Mouse (Mus musculus): Measurements from ENCODE around the gene Lat.
"Not testable (repeated sequence)": the region's sequence is repeated elsewhere in the genome, so short reads cannot be mapped to it uniquely, and the experiment has no call there.

Lat gene

DNA sequence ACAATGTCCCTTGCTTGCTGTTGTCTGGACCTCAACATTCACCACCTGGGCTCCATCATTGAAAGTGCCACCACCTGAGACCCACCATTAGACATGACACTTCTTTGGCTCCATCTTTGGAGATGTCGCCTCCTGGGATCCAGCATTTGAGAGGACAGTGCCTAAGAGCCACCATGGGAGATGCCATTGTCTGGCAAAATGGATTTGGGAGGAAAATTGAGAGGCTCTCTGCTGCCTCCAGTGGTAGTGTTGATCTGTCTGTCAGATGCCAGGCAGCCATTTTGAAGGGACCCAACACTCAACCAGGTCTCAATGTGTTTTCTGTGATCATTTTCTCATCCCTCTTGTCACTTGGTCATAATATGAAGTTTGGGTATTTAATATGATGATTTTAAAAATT is 33.8 kb downstream of the Lat start:
- DNase-seq (ENCODE audit: low read depth, low spot score): peak; percentile 57

DNA sequence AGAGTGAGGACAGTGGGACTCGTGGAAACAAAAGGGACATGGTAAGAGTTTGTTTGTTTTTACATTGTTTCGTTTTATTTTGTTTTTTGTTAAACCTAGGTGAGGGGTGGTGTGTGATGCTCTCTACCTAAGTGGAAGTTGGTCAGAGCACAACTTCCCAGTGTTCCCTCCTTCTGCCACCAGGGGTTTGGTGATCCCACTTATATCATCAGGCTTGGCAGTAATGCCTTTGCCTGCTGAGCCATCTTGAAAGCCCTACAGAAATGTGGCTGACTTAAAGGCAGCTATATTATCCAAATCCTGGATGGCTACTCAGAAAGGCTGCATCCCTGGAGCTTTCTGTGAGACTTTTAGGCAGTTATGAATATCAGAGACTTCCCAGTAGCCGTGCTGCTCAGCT is 36.7 kb downstream of the Lat start:
- no peak for DNase-seq (ENCODE audit: low read depth, low spot score)

- no peak for DNase-seq (ENCODE audit: low read depth, low spot score)
These were observed 38.7 kb downstream of the Lat start for GRCm38 (mm10) chr7:126330693-126331092.

DNA sequence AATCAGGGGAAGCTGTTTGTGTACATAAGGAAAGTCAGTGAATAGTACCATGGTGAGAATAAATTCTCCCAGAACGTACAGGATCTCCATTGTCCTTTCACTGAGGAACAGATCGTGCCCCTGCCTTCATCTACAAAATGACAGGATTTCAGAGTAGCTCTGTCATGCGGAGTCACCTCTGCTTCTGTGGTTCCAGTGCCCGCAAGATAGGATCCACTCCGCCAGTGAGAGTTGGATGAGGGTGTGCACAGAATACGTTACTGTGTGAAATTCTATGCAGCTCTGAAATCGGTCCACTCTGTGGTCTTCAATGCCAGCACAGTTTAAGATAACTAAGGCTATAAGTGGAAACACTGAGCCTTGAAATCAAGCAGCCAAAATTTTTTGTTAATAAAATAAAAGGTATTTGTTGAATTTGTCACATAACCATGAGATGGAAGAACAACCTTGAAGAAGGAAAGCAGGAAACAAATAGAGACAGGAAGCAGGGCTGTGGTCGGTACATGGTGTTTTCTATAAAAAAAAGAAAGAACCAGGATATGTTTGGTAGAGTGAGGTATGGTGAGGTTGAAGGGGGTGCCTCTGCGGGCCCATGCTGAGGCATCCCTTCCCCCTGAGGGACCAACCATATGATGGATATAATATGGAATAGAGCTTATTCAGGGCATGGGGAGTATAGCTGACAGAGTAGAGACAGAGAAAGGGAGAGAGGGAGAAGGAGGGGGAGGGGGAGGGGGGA is 39.3 kb downstream of the Lat start:
- peak; percentile 49 for DNase-seq (ENCODE audit: low read depth, low spot score)

GRCm38 (mm10) chr7:126328848-126329247 is 40.5 kb downstream of the Lat start:
- DNase-seq (ENCODE audit: low read depth, low spot score): not testable (repeated sequence)

DNA sequence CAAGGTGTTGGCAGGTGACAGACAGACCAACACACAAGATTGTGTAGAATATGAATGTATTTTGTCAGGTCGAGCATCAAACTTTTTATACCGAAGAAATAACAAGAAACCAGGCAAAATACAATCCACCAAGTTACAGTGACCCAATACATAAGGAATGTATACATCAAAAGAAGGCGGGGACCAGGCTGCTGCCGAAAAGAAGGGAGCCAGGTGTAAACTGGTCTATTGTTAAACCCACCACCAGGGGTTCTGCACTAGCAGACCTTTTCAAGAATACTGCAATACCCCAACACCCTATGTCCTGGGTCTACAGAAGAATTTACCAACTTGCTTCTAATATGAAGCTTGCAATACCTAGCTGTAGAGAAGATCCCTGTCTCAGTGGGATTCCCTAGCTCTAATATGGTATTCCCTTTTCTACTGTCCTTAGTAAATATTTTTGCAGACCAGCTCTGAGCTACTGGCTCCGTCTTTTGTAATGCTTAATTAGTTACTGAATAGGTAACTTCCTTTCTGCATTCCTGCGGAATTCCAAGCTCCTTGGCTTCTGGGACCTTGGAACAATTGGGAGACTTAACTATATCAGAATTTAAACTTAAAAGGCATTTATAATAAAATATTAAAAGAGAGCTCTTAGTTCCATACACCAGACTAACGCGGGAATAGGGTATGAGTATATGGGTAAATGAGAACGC is 43.6 kb downstream of the Lat start:
- DNase-seq (ENCODE audit: low read depth, low spot score): not testable (repeated sequence)

DNA sequence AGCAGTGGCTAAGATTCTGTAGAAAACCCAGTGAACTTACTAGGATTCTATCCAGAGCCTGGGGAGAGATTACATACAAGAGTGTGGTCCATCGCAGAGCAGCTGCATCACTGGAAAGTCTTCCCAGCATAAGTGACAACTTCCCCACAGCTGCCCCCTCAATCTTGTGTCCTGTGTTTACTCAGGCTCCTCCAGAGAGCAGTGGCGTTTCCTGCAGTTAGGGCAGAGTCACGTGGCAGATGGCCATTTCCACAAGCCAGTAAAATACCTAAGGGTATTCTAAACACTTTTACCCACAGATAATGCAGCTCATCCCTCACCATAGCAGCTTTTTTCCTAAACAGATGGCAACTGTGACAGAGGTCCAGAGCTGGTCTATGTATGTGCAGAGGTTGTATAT is 44.6 kb downstream of the Lat start:
- no peak for DNase-seq (ENCODE audit: low read depth, low spot score)

GRCm38 (mm10) chr7:126323729-126324128 is 45.6 kb downstream of the Lat start:
- peak; percentile 92 for DNase-seq (ENCODE audit: low read depth, low spot score)

DNA sequence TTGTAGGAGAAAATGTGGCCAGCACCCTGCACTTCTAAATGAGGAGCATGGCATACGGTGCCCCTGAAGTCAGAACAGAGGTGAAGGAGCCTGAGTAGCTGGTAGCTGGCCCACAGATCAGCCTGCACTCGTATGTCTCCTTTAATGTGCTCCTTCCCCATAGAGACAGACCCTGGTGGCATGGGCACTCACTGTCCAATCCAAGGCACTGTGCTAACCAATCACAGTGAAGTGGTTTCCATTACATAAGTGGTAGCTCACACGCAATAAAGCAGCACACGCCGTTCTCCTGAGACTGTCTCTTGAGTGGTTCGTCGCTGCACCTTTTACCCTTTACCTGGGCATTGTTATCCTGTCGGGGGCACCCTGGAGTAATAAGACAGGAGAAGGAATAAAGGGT is 55.1 kb downstream of the Lat start:
- DNase-seq (ENCODE audit: low read depth, low spot score): no peak

Data from CD4-positive, CD25-positive, alpha-beta regulatory T cell, adult 2 months (primary cell).